Mouse (Mus musculus) lung, postnatal 0 days (tissue): ENCODE results near the gene Ifrd2.

ENCODE experiments used
- CTCF ChIP-seq: IDR thresholded peaks from 2 replicates; pipeline ENCODE4 v1.5.1; 2016; ENCODE audit warnings: antibody characterized with exemption, mild to moderate bottlenecking
- EP300 ChIP-seq: IDR thresholded peaks from 2 replicates; pipeline ENCODE4 v1.6.1; 2016; ENCODE audit warnings: antibody characterized with exemption, mild to moderate bottlenecking, control low read depth

DNA sequence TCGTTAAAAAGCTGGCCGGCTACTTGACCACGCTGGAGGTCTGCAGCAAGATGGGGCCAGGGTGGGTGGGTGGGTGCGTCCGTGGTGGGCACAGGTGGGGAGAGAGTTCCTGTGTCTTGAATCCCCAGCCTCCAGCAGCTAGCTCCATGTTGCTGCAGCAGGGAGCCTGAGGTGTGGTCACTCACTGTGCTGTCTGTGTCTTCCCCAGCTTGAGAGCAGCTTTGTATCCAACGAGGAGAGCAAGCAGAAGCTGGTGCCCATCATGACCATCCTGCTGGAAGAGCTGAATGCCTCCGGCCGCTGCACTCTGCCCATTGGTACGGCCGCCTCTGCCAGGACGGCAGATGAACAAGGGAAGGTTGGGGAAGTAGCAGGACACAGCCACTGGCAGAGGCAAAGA, 44.1 kb upstream of the Ifrd2 start:
- TF ChIP-seq EP300 (no peak), CTCF (no peak)
